Mouse (Mus musculus) embryonic facial prominence, embryonic 15.5 days (tissue): Measurements from ENCODE around the gene Shld1. TPM values are rescaled to one million over a fixed set of nuclear protein-coding genes. Genes with fewer than 3 reads are reported as not detected.

Source experiments
- ATAC-seq: fragments of 200-750 bp; cut with Nextera tagmentation; 2 replicates; pipeline ENCODE4 v1.8.0; 2017; ENCODE audit warnings: low read depth, moderate TSS enrichment; ENCODE audit not compliant: insufficient number of reproducible peaks, low FRiP score, low TSS enrichment
- H3K27ac ChIP-seq: fragments of 300-500 bp; sonication (generic); replicated peaks from 2 replicates; pipeline ENCODE4 v1.5.1; 2015; ENCODE audit warnings: mild to moderate bottlenecking, inconsistent platforms
- H3K27me3 ChIP-seq: fragments of 300-500 bp; sonication (generic); 2 replicates; pipeline ENCODE4 v1.6.1; 2015; ENCODE audit warnings: inconsistent platforms
- H3K36me3 ChIP-seq: fragments of 300-500 bp; sonication (generic); 2 replicates; pipeline ENCODE4 v1.6.1; 2015; ENCODE audit warnings: mild to moderate bottlenecking, inconsistent platforms
- H3K4me1 ChIP-seq: fragments of 300-500 bp; sonication (generic); 2 replicates; pipeline ENCODE4 v1.6.1; 2015; ENCODE audit warnings: inconsistent platforms
- H3K4me2 ChIP-seq: fragments of 300-500 bp; sonication (generic); replicated peaks from 2 replicates; pipeline ENCODE4 v1.6.1; 2015; ENCODE audit warnings: mild to moderate bottlenecking, inconsistent platforms
- H3K4me3 ChIP-seq: fragments of 300-500 bp; sonication (generic); replicated peaks from 2 replicates; pipeline ENCODE4 v1.5.1; 2015; ENCODE audit warnings: mild to moderate bottlenecking, inconsistent platforms
- H3K9ac ChIP-seq: fragments of 300-500 bp; sonication (generic); 2 replicates; pipeline ENCODE4 v1.6.1; 2015; ENCODE audit warnings: inconsistent platforms
- H3K9me3 ChIP-seq: fragments of 300-500 bp; sonication (generic); replicated peaks from 2 replicates; pipeline ENCODE4 v1.6.1; 2016; ENCODE audit warnings: inconsistent platforms
- WGBS: fragments of 180-500 bp; shearing (Covaris S2); methylation state at CpG from one replicate; pipeline ENCODE4 v1.1.7; 2015; 5-methylcytosine and 5-hydroxymethylcytosine counted together
- polyA plus RNA-seq: library from polyadenylated mRNA; unstranded; fragments of >200 nt; fragmentation: Nextera tagmentation; extraction: Ambion mirVana; gene quantifications from 2 replicates; pipeline ENCODE4 v1.2.1, GENCODE M21; 2015

Shld1 gene
- polyA plus RNA-seq, 1 experiment from 2014 or later = 12.7 TPM

DNA sequence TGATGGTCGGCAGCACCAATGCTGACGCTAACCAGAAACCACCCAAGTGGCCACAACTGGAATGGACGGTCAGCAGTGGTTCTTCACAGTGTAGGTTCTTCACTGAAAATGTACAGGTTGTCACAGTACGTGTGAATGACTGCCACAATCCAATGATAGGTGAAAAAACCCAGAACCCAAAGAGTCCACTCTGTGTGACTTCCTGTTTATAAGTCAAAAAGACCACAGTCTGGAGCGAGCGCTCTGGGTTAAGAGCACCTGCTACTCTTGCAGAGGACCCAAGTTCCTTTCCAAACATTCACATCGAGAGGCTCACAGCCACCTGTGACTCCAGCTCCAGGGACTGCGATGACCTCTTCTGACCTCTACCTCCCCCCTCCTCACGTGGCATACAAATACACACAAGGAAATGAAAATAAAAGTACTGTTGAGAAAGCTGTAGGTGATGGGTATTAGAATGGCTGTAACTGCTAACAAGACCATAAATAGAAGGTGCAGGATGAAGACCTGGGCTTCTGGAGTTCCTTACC lies 38.7 kb downstream of the Shld1 start:
- WGBS = 85% methylated on average over 9 of the region's 9 CpGs
- Histone ChIP-seq H3K4me2 (no peak overlapping the region), H3K27ac (no peak overlapping the region), H3K4me3 (no peak overlapping the region), H3K36me3 (0 out of 2 replicates have a peak, but pooled peaks cover 3% of the 10 kb centered on the region), H3K4me1 (peaks cover 4% of the 10 kb centered on the region; the same call in 1 of the 2 replicates), H3K27me3 (no peaks in the 10 kb centered on the region), H3K9me3 (no peaks in the 10 kb centered on the region), H3K9ac (no peak overlapping the region)
- no peak for ATAC-seq

GRCm38 (mm10) chr2:132726156-132726555 lies 39.4 kb downstream of the Shld1 start:
- ATAC-seq = no peak
- Histone ChIP-seq H3K9ac (no peak overlapping the region), H3K4me2 (no peak overlapping the region), H3K27me3 (no peaks in the 10 kb centered on the region), H3K4me1 (peaks cover 4% of the 10 kb centered on the region; the same call in 1 of the 2 replicates), H3K4me3 (no peak overlapping the region), H3K27ac (no peak overlapping the region), H3K9me3 (no peaks in the 10 kb centered on the region), H3K36me3 (0 out of 2 replicates have a peak, but pooled peaks cover 3% of the 10 kb centered on the region)
- WGBS = 75% methylated on average over 2 of the region's 2 CpGs

DNA sequence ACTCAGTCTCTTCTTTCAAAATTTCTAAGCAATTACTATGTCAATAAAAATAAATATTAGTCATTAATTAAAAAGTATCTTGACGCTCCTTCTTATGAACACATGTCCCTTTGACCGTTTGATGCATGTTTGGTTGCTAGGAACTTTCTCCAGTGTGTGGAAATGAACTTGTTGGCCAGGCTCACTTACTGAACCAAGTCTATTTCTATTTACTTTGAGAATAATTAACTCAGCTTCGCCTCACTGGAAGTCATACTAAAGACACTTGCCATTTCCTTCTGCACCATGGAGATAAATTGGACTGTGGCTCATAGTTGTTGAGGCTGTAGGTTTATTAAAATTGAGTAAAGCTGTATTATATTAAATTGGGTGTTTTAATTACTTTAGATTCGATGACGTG lies 46.2 kb downstream of the Shld1 start:
- no peak overlapping the region for H3K4me3 ChIP-seq
- no peak overlapping the region for H3K9ac ChIP-seq
- H3K4me1 ChIP-seq = no peaks in the 10 kb centered on the region
- H3K36me3 ChIP-seq = no peaks in the 10 kb centered on the region
- H3K9me3 ChIP-seq = no peaks in the 10 kb centered on the region
- 78% methylated on average over 5 of the region's 5 CpGs for WGBS
- ATAC-seq = no peak
- H3K4me2 ChIP-seq = no peak overlapping the region
- H3K27ac ChIP-seq = no peak overlapping the region
- no peaks in the 10 kb centered on the region for H3K27me3 ChIP-seq

DNA sequence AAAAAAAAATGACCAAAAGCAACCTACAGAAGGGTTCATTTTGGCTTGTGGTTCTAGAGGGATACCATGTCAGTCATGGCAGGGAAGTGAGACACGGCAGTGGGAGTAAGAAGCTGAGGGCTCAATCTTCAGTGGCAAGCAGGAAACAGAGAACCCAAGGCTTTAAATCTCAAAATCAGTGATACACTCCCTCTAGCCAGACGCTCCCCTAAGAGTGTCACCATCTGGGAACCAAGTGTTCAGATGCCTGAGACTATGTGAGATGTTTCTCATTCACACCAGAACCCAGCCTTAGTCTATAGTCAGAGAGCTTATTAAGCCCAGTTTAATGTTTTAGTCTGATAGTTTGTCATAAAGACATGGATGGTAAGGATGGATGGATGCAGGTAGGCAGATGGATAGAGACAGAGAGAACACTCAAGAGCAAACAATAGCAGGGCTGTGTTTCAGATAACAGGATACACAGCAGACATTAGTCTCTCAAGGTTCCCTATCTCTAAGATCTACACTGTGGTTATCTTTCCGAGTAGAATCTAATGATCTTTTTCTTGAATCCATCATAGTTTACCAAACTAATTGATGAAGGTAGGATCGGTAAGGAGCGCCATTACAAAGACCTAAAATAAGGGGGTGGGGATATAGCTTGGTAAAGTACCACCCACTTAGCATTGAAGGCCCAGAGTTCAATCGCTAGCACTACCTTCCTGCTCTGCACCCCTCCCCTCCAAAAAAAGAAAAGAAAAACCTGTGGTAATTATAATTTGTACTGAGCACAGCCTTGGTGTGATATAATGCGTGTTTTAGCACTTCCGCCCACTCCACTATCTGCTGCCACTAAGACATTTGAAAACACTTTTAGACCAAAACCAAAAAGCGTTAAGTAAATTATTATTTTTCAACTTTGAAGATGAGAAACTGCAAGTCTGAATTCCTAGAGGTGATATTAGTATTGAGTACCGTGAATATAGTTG lies 47.2 kb downstream of the Shld1 start:
- 87% methylated on average over 10 of the region's 10 CpGs for WGBS
- H3K9ac ChIP-seq = no peak overlapping the region
- H3K4me3 ChIP-seq = no peak overlapping the region
- H3K9me3 ChIP-seq = no peaks in the 10 kb centered on the region
- no peaks in the 10 kb centered on the region for H3K27me3 ChIP-seq
- no peaks in the 10 kb centered on the region for H3K4me1 ChIP-seq
- no peak for ATAC-seq
- no peaks in the 10 kb centered on the region for H3K36me3 ChIP-seq
- no peak overlapping the region for H3K27ac ChIP-seq
- no peak overlapping the region for H3K4me2 ChIP-seq

DNA sequence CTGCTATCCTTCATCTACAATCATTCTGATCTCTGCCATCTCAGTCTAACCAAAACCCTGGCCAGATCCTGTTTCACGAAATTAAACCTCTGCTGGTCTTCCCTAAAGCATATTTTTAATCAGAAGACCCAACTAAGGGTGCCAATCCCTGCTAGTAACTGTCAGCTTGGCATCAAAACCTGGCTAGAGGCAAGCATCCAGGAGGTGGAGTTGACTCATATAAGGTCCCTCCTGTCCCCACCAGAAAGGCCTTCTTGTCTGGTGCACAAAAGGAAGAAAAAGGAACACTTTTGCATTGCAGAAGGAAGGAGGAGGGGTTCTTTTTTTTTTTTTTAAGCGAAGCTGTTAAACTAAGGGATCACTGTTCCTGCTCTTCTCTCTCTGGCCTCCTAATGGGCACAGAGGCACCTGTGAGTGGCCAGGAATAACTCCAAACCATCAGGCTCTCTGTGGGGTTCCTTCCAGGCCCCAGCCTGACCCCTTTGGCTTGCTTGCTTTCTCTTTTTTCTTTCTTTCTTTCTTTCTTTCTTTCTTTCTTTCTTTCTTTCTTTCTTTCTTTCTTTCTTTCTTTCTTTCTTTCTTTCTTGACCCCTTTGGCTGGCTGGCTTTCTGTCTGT lies 52.2 kb downstream of the Shld1 start:
- Histone ChIP-seq H3K27me3 (no peaks in the 10 kb centered on the region), H3K4me2 (no peak overlapping the region), H3K9ac (no peak overlapping the region), H3K9me3 (no peaks in the 10 kb centered on the region), H3K4me1 (no peaks in the 10 kb centered on the region), H3K27ac (no peak overlapping the region), H3K4me3 (no peak overlapping the region), H3K36me3 (no peaks in the 10 kb centered on the region)
- ATAC-seq = no peak
- 33% methylated on average over 2 of the region's 2 CpGs for WGBS

- Histone ChIP-seq H3K27ac (no peak overlapping the region), H3K36me3 (no peaks in the 10 kb centered on the region), H3K4me2 (no peak overlapping the region), H3K9ac (no peak overlapping the region), H3K27me3 (no peaks in the 10 kb centered on the region), H3K9me3 (no peaks in the 10 kb centered on the region), H3K4me1 (no peaks in the 10 kb centered on the region), H3K4me3 (no peak overlapping the region)
- WGBS = 57% methylated on average over 8 of the region's 8 CpGs
- ATAC-seq = no peak
Measured at GRCm38 (mm10) chr2:132741862-132742347, 55.2 kb downstream of the Shld1 start.

DNA sequence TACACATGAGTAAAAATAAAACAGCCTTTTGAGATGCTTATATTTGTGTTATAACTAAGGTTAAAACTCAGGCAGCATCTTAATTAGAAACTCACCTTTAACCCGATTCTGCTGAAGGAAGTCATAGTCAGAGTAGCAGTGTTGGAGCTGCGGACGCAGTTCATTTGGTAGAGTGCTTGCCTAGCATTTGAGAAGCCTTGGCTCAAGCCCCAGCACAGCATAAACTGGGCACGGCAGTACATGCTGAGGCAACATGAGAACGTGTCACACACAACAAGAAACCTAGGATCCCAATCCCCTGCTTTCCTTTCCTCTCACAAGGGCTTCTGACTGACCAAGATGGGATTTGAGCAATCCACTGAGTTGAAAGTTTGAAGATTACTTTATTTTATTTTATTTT lies 58.1 kb downstream of the Shld1 start:
- Histone ChIP-seq H3K9ac (no peak overlapping the region), H3K4me3 (no peak overlapping the region), H3K4me1 (no peaks in the 10 kb centered on the region), H3K36me3 (no peaks in the 10 kb centered on the region), H3K27me3 (no peaks in the 10 kb centered on the region), H3K9me3 (no peaks in the 10 kb centered on the region), H3K4me2 (no peak overlapping the region), H3K27ac (no peak overlapping the region)
- 91% methylated on average over 5 of the region's 5 CpGs for WGBS
- ATAC-seq = no peak

DNA sequence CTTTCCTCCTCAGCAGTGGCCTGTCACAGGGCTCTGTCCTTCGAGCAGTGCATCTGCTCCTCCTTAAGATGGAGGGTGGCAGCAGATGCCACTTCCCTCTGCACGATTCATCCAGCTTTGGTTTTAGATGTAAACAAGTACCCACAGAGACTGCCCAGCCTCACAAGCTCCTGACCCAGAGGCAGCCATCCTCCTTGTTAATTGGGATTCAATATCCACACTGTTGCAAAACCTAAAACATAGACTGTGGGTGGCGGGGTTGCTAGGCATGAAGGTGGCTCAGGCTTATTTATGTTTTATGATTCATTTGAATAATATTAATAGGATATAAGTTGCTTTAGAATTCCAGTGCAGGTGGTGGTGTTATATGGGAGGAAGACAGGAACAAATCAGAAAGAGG lies 59.4 kb downstream of the Shld1 start:
- no peaks in the 10 kb centered on the region for H3K36me3 ChIP-seq
- no peaks in the 10 kb centered on the region for H3K4me1 ChIP-seq
- H3K27me3 ChIP-seq = no peaks in the 10 kb centered on the region
- no peak overlapping the region for H3K4me2 ChIP-seq
- no peak for ATAC-seq
- no peak overlapping the region for H3K27ac ChIP-seq
- no peak overlapping the region for H3K9ac ChIP-seq
- H3K4me3 ChIP-seq = no peak overlapping the region
- H3K9me3 ChIP-seq = no peaks in the 10 kb centered on the region
- 81% methylated on average over 3 of the region's 3 CpGs for WGBS

- Histone ChIP-seq H3K9me3 (no peaks in the 10 kb centered on the region), H3K9ac (no peak overlapping the region), H3K4me1 (no peaks in the 10 kb centered on the region), H3K4me3 (no peak overlapping the region), H3K36me3 (no peaks in the 10 kb centered on the region), H3K4me2 (no peak overlapping the region), H3K27me3 (no peaks in the 10 kb centered on the region), H3K27ac (no peak overlapping the region)
- ATAC-seq = no peak
Measured at GRCm38 (mm10) chr2:132750726-132751125, 64.0 kb downstream of the Shld1 start.

- H3K4me2 ChIP-seq = no peak overlapping the region
- no peak overlapping the region for H3K9ac ChIP-seq
- H3K9me3 ChIP-seq = no peaks in the 10 kb centered on the region
- no peaks in the 10 kb centered on the region for H3K27me3 ChIP-seq
- WGBS = 54% methylated on average over 15 of the region's 15 CpGs
- no peaks in the 10 kb centered on the region for H3K36me3 ChIP-seq
- no peak overlapping the region; the same call in 1 of the 2 replicates for H3K27ac ChIP-seq
- no peaks in the 10 kb centered on the region for H3K4me1 ChIP-seq
- no peak overlapping the region for H3K4me3 ChIP-seq
- no peak; the same call in 1 of the 2 replicates for ATAC-seq
Measured at GRCm38 (mm10) chr2:132751141-132752066, 64.7 kb downstream of the Shld1 start.
